Mouse (Mus musculus): ENCODE measurements around the gene Acyp1. TPM values are rescaled to one million over a fixed set of nuclear protein-coding genes. Genes with fewer than 3 reads are reported as not detected.
A peak's percentile ranks its signal among the peaks of the same experiment; 100 is the strongest.
"Not testable (repeated sequence)": the region's sequence is repeated elsewhere in the genome, so short reads cannot be mapped to it uniquely, and the experiment has no call there.

The Acyp1 gene
- polyA plus RNA-seq, 1 experiment from 2014 or later: 70.0 TPM

DNA sequence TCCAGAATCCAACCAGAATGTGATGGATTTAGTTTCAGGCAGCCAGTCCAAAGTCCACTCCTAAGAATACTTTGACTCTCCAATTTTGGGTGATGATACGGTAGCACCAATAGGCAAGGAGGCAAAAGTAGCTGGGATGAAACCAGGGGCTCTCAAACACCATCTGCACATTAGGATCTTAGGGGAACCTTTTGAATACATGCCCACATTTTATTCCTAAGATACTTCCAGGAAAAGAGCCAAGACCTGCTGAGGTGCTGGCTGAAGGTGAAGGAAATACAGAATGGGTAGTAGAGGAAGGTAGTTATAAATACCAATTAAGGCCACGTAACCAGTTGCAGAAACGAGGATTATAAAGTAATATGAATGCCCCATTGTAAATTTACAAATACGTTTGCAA lies 6.5 kb downstream of the Acyp1 start:
- H3K27me3 ChIP-seq (replicated peaks); H3K36me3 ChIP-seq; H3K9me3 ChIP-seq (replicated peaks); H3K9ac ChIP-seq; H3K27ac ChIP-seq (ENCODE audit: poor library complexity, severe bottlenecking); H3K4me1 ChIP-seq (replicated peaks); H3K4me2 ChIP-seq; ATAC-seq (ENCODE audit: insufficient number of reproducible peaks, low FRiP score); H3K4me3 ChIP-seq: not testable (repeated sequence)
- 93% methylated on average over 1 of the region's 4 CpGs for WGBS

DNA sequence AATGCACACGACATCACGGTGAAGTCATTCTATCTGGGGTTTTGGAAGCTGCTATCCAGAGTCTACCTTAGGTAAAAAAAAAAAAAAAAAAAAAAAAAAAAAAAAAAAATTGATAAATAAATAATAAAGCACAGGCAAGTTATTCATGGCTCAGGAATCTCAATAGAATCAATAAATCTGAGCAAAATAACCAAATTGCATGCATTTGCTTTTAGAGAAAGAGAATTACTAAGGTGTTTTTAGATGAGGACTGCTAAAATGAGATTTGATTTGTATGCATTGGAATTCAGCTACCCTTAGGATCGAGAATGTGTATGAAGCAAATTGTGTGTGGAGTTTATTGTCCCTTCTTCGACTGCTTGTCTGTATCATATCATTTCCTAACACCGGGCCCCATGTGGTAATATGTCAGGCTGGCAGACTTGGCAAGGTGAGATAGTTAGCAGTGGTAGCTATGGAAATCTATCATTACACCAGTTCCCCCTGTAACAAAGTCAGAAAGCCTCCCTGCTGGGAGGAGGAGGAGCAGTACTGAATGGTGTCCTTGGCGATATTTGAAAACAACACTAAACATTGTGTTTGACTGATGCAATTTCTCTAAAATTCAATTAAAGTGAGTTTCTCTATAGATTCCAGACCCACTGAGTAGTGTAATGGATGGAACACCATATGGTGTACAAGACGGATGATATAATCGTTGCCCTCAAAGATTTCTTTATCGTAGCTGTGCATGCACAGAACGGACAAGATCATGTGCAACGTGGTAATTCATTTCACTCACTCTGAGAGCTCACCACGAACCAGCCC lies 7.2 kb downstream of the Acyp1 start:
- H3K9ac ChIP-seq: no peak overlapping the region
- H3K27ac ChIP-seq (ENCODE audit: poor library complexity, severe bottlenecking): no peak overlapping the region
- H3K9me3 ChIP-seq (replicated peaks): no peaks in the 10 kb centered on the region
- no peaks in the 10 kb centered on the region for H3K27me3 ChIP-seq (replicated peaks)
- no peak for ATAC-seq (ENCODE audit: insufficient number of reproducible peaks, low FRiP score)
- peak overlapping the region; percentile 92; the same call in 1 of the 2 replicates for H3K4me3 ChIP-seq
- H3K4me1 ChIP-seq (replicated peaks): peaks cover 6% of the 10 kb centered on the region; the same call in 1 of the 2 replicates
- H3K4me2 ChIP-seq: peak overlapping the region; percentile 92
- WGBS: 65% methylated on average over 12 of the region's 12 CpGs
- peaks cover 7% of the 10 kb centered on the region; the same call in 1 of the 2 replicates for H3K36me3 ChIP-seq

DNA sequence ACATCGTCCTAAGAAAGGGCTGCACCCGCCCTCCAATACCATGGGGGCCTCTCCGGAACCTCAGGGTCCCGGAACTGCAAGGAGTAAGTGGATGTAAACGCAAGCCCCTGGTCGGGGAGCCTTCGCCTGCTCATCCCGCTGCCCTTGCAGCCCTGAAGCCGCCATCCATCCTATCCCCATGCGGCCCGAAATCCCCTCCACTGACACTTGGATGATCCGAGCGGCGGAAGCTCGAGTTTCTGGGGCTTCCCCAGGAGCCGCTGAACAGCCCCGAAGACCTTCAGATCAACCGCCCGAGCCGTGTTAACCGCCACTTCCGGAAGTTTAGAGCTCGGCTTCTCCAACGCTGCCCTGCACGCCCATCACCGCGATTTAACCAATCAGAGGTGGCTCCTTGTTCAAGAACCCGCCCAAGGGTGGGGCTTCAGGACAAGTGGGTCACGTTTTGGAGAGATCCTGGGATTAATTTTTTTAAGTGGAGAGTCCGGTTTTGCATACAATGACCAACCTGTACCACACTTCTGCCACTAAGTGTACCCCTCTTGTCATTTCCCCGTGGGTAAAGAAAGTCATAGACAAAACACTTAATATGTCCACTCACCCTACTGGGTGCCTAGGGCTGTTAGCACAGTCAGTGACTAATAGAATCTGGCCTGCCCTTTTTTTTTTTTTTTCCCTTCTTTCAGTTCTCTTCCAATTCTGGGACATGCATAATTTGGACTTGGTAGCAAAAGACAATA lies 8.0 kb downstream of the Acyp1 start:
- Histone ChIP-seq H3K36me3 (peaks cover 12% of the 10 kb centered on the region; the same call in 1 of the 2 replicates), H3K4me2 (peak overlapping the region; percentile 92), H3K27ac (ENCODE audit: poor library complexity, severe bottlenecking) (peak overlapping the region; percentile 66), H3K4me3 (peak overlapping the region; percentile 92), H3K9me3 (replicated peaks) (no peaks in the 10 kb centered on the region), H3K4me1 (replicated peaks) (peaks cover 6% of the 10 kb centered on the region; the same call in 1 of the 2 replicates), H3K9ac (peak overlapping the region; percentile 94), H3K27me3 (replicated peaks) (no peaks in the 10 kb centered on the region)
- under 1% methylated on average over 31 of the region's 31 CpGs for WGBS
- ATAC-seq (ENCODE audit: insufficient number of reproducible peaks, low FRiP score): peak; percentile 97

DNA sequence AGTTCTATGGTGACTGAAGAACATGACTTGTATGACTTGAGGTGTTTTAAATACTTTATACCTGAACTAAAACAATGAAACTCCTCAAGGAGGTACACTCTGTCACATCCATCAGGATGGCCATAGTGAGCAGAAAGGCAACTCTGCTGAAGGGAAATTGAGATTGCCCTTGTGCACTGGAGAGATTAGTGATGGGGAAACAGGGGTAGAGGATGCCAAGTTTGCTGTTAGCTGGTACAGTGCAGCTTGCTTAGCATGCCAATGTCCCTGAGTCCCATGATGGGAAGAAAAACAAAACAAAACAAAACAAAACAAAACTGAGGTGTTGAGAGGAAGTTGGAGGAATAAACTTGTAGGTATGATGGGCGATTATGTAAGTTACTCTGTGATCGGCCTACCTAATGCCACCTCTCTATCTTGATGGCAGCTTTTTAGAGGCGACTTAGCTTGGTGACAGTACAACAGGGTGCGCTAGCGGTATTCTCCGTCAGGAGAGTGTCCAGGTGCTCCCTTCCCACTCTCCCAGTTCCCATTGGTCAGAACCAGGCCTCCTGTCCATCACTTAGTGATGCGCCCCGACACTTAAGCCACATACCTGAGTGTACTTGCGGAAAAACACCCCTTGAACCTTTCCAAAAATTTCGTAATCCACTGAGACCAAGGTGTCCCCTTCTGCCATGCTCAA lies 8.7 kb downstream of the Acyp1 start:
- Histone ChIP-seq H3K27me3 (replicated peaks) (no peaks in the 10 kb centered on the region), H3K4me1 (replicated peaks) (peaks cover 6% of the 10 kb centered on the region; the same call in 1 of the 2 replicates), H3K4me2 (peak overlapping the region; percentile 92), H3K27ac (ENCODE audit: poor library complexity, severe bottlenecking) (peak overlapping the region; percentile 66; the same call in 1 of the 2 replicates), H3K9ac (peak overlapping the region; percentile 94), H3K9me3 (replicated peaks) (no peaks in the 10 kb centered on the region), H3K36me3 (peaks cover 18% of the 10 kb centered on the region; the same call in 1 of the 2 replicates), H3K4me3 (peak overlapping the region; percentile 92)
- ATAC-seq (ENCODE audit: insufficient number of reproducible peaks, low FRiP score): peak; percentile 53; the same call in 1 of the 2 replicates
- 8% methylated on average over 10 of the region's 10 CpGs for WGBS

DNA sequence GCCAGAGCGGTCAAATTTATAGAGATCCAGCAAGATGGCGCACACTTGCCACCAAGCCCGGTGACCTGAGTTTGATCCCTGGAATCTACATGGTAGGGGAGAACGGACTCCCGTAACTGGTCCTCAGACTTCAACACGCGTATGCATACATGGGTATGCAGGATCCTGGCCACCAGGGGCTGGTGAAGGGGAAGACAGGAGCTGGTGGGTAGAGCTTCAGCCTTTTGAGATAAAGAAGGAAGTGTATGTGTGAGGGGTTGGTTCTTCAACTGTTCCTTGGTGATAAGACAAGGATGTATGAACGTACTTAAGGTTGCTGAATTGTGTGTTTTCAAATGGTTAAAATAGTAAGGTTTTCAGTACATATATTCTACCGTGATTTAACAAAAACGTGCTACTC lies 9.3 kb downstream of the Acyp1 start:
- Histone ChIP-seq H3K9ac (no peak overlapping the region), H3K27ac (ENCODE audit: poor library complexity, severe bottlenecking) (no peak overlapping the region), H3K9me3 (replicated peaks) (no peaks in the 10 kb centered on the region), H3K36me3 (peaks cover 19% of the 10 kb centered on the region; the same call in 1 of the 2 replicates), H3K4me3 (no peak overlapping the region), H3K4me1 (replicated peaks) (peaks cover 6% of the 10 kb centered on the region; the same call in 1 of the 2 replicates), H3K27me3 (replicated peaks) (no peaks in the 10 kb centered on the region), H3K4me2 (no peak overlapping the region)
- 88% methylated on average over 10 of the region's 10 CpGs for WGBS
- ATAC-seq (ENCODE audit: insufficient number of reproducible peaks, low FRiP score): no peak

DNA sequence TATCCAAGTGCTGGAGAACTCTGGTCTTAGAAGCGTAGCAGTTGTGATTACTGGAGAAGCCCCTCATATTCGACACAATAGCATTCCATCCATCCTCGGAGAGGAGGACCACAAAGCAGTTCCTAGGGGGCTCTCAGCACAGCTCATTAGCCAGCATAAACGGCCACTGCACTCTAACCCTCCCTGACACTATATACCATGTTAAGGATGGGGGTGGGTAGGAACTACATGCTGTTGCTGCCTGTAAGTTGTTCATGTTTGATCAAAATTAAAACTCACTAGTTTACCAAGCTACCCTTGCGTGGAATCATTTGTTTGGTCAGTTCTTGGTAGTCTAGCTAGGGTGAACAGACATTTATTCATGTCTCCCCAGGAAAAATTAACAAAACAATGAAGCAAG lies 12.0 kb downstream of the Acyp1 start:
- peaks cover 6% of the 10 kb centered on the region; the same call in 1 of the 2 replicates for H3K4me1 ChIP-seq (replicated peaks)
- H3K9ac ChIP-seq: no peak overlapping the region
- no peak overlapping the region for H3K27ac ChIP-seq (ENCODE audit: poor library complexity, severe bottlenecking)
- no peaks in the 10 kb centered on the region for H3K9me3 ChIP-seq (replicated peaks)
- 82% methylated on average over 5 of the region's 5 CpGs for WGBS
- no peaks in the 10 kb centered on the region for H3K27me3 ChIP-seq (replicated peaks)
- no peak for ATAC-seq (ENCODE audit: insufficient number of reproducible peaks, low FRiP score)
- peaks cover 19% of the 10 kb centered on the region; the same call in 1 of the 2 replicates for H3K36me3 ChIP-seq
- no peak overlapping the region for H3K4me2 ChIP-seq
- no peak overlapping the region for H3K4me3 ChIP-seq

DNA sequence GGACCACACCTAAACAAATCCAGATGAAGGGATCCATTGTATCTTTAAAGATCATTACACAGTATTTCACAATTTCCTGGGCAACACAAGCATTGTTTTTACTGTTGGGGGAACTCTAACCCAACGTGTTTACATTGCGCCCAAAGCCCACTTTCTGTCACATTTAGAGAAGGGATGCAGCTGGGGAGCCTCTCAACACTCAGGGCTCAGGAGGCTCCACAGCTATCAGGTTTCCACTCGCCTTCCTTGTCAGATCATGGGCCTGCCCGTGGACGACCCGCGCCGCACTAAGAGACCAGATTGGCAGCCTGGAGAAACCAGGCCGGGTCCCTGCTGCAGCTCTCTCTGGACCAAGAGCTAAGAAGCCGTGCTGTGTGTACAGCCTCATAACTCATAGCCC lies 14.7 kb downstream of the Acyp1 start:
- H3K27ac ChIP-seq (ENCODE audit: poor library complexity, severe bottlenecking): no peak overlapping the region

DNA sequence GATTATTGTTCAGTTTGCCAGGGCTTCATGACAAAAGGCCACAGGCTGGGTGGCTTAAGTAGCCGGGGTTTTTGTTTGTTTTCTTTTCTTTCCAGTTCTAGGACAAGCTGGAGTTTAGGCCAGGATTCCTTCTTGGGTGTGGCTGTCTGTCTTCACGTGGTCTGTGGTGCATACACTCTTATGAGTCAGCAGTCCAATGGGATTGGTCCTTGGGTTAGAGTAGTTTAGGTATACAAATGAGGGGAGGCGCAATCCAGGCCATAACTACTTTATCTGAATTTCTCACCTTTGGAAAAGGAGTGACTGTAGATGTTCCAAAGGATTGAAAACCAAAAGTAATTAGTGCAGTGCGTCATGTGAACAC lies 16.4 kb downstream of the Acyp1 start:
- no peaks in the 10 kb centered on the region for H3K9me3 ChIP-seq (replicated peaks)
- H3K9ac ChIP-seq: no peak overlapping the region
- ATAC-seq (ENCODE audit: insufficient number of reproducible peaks, low FRiP score): peak; percentile 67; the same call in 1 of the 2 replicates
- no peaks in the 10 kb centered on the region for H3K4me1 ChIP-seq (replicated peaks)
- H3K4me2 ChIP-seq: no peak overlapping the region
- H3K27ac ChIP-seq (ENCODE audit: poor library complexity, severe bottlenecking): no peak overlapping the region
- no peaks in the 10 kb centered on the region for H3K27me3 ChIP-seq (replicated peaks)
- H3K36me3 ChIP-seq: peaks cover 12% of the 10 kb centered on the region; the same call in 1 of the 2 replicates
- 66% methylated on average over 4 of the region's 4 CpGs for WGBS
- no peak overlapping the region for H3K4me3 ChIP-seq

More for the DNA sequence above, 14.7 kb downstream of the Acyp1 start:
- 53% methylated on average over 10 of the region's 10 CpGs for WGBS
- Histone ChIP-seq H3K4me3 (no peak overlapping the region), H3K4me2 (no peak overlapping the region), H3K27me3 (replicated peaks) (no peaks in the 10 kb centered on the region), H3K9ac (no peak overlapping the region), H3K36me3 (peaks cover 16% of the 10 kb centered on the region; the same call in 1 of the 2 replicates), H3K4me1 (replicated peaks) (no peaks in the 10 kb centered on the region), H3K9me3 (replicated peaks) (no peaks in the 10 kb centered on the region)
- ATAC-seq (ENCODE audit: insufficient number of reproducible peaks, low FRiP score): no peak

DNA sequence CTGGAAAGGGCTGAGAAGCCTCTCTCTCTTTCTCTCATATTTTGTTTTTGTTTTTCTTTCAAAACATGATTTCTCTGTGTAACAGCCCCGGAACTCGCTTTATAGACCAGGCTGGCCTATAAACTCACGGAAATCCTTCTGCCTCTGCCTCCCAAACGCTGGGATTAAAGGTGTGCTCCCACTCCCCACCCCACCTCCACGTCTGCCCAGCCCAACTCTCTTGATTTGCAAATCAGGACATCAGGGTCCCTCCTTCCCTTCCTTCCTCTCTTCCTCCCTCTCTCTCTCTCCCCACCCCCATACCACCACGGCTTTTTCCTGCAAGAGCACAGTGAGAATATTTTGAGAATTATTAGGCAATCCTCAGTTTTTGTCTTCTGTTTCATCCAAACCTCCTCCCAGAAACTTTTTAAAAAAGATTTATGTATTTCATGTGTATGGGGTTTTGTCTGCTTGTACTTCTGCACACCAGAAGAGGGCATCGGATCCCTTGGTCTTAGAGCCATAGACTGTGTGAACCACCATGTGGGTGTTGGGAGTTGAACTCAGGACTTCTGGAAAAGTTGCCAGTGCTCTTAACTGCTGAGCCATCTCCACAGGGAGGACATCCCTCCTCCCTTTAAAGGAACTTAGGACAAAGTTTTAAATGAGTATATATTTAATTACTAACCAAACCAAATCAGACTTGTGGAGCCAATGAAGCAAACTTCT lies 17.0 kb downstream of the Acyp1 start:
- Histone ChIP-seq H3K9ac (no peak overlapping the region), H3K4me3 (no peak overlapping the region), H3K27ac (ENCODE audit: poor library complexity, severe bottlenecking) (no peak overlapping the region), H3K36me3 (peaks cover 12% of the 10 kb centered on the region; the same call in 1 of the 2 replicates), H3K9me3 (replicated peaks) (no peaks in the 10 kb centered on the region), H3K27me3 (replicated peaks) (no peaks in the 10 kb centered on the region), H3K4me1 (replicated peaks) (no peaks in the 10 kb centered on the region), H3K4me2 (no peak overlapping the region)
- 77% methylated on average over 7 of the region's 7 CpGs for WGBS
- ATAC-seq (ENCODE audit: insufficient number of reproducible peaks, low FRiP score): no peak

DNA sequence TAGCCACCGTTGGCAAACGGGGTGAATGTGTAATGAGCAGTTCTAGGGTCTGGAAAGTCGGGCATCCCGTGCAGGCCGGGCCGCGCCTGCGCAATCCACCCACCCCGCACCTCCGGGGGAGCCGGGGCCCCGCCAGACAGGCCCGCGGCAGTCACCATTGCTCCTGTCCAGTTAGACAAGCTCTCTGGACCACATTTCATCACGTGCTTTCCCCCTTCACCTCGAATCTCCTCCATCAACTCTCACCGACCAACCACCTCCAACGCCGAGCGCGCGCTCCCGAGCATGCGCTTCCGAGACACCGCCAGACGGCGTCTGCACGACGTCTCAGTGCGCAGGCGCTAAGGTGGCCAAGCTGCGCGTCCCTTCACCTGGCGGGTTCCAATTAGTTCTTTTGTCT lies 17.9 kb downstream of the Acyp1 start, which contains the start of gene Mlh3:
Mlh3 (minus strand) TSS at position 281 of the 400 bp plus-strand sequence.
- peak within 1 kb of the TSS; percentile 58 for H3K4me3 ChIP-seq
- H3K36me3 ChIP-seq: peaks cover 7% of the 10 kb centered on the region; the same call in 1 of the 2 replicates
- no peaks in the 10 kb centered on the region for H3K27me3 ChIP-seq (replicated peaks)
- H3K4me2 ChIP-seq: peak within 1 kb of the TSS; percentile 69
- ATAC-seq (ENCODE audit: insufficient number of reproducible peaks, low FRiP score): peak; percentile 88
- WGBS: under 1% methylated on average over 35 of the region's 35 CpGs
- H3K27ac ChIP-seq (ENCODE audit: poor library complexity, severe bottlenecking): peak within 1 kb of the TSS; percentile 19; the same call in 1 of the 2 replicates
- H3K9ac ChIP-seq: peak within 1 kb of the TSS; percentile 54
- H3K4me1 ChIP-seq (replicated peaks): 0 out of 2 replicates have a peak, but pooled peaks cover 2% of the 10 kb centered on the region
- no peaks in the 10 kb centered on the region for H3K9me3 ChIP-seq (replicated peaks)

Data from heart, embryonic 12.5 days (tissue).